In the genomic region with DNA sequence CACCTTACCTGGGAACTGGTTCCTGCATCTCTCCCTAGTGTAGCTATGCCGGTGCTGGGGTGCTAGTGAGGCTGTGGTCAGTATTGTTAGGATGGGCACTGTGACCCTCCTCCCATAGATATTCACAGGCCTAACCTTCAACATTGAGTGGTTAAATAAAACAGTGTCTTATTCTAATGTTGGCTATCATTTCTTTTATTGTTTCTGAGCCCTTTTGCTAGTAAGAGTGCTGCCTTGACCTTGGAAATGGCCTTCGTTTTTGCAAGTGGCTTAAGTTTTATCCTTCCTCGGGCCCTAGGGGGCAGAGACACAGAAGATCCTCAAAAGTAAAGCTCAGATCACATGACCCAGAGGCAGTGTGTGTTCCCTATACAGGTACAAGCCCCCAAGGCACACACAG, we compare ENCODE assay signal across 19 mouse cellular contexts.
DNase-seq lines count a peak whose midpoint lies in the region; ATAC-seq and TF ChIP-seq lines count a peak whose summit lies in the region.
"Had no signal": no experiment of that assay in that cellular context is flagged by ENCODE, and none has a peak within 500 bp of the region (broad histone marks: within the 10 kb centered on the region; RNA-seq: fewer than 3 reads in every experiment).

No protein-coding gene starts in this region.

- TF ChIP-seq CTCF in CH12.LX (conservative IDR thresholded peaks at IDR 0.05 in 1 of 2, IDR thresholded peaks at IDR 0.05 in 1 of 2; ENCODE audit: low read depth in 2 of 2, low read length in 2 of 2), result 0 out of 4 replicates have a peak, but pooled peaks of 1 of the 2 experiments have one; percentile 1
- peak; percentile 6; the same call in 1 of the 2 replicates for TF ChIP-seq CTCF in E14TG2a.4 (conservative IDR thresholded peaks at IDR 0.05; ENCODE audit: low read length)

- H3K36me3 ChIP-seq in CH12.LX (replicated peaks in 1 of 2; ENCODE audit: control insufficient read depth in 1 of 2, insufficient read depth in 1 of 2, low read length in 1 of 2), result no peaks in the 10 kb centered on the region
- H3K36me3 ChIP-seq in E14TG2a.4 (ENCODE audit: insufficient read depth, low read length), result no peaks in the 10 kb centered on the region
- H3K36me3 ChIP-seq in ES-E14 (ENCODE audit: control insufficient read depth, insufficient read depth, low read length, poor library complexity, severe bottlenecking), result no peaks in the 10 kb centered on the region
- H3K36me3 ChIP-seq in forebrain, embryonic 11.5 days (ENCODE audit: control insufficient read depth, insufficient read depth, low read length), result no peaks in the 10 kb centered on the region
- H3K36me3 ChIP-seq: embryonic facial prominence, embryonic 10.5 days; embryonic facial prominence, embryonic 12.5 days; forebrain, embryonic 12.5 days had no signal

- H3K9ac ChIP-seq in CH12.LX (ENCODE audit: insufficient read depth, low read depth), result no peak overlapping the region
- no peak overlapping the region for H3K9ac ChIP-seq in ES-E14 (ENCODE audit: insufficient read depth, low read depth, low read length, poor library complexity, severe bottlenecking)
- no peak overlapping the region for H3K9ac ChIP-seq in forebrain, embryonic 11.5 days (ENCODE audit: low read length)
- H3K9ac ChIP-seq: embryonic facial prominence, embryonic 12.5 days; forebrain, embryonic 12.5 days had no signal

- no peaks in the 10 kb centered on the region for H3K27me3 ChIP-seq in CH12.LX (replicated peaks)
- no peaks in the 10 kb centered on the region for H3K27me3 ChIP-seq in E14TG2a.4 (ENCODE audit: insufficient read depth, low read length)
- H3K27me3 ChIP-seq in forebrain, embryonic 11.5 days (ENCODE audit: control insufficient read depth, insufficient read depth, low read length), result no peaks in the 10 kb centered on the region
- H3K27me3 ChIP-seq: embryonic facial prominence, embryonic 12.5 days; forebrain, embryonic 12.5 days had no signal

- no peak for TF ChIP-seq POLR2A in CH12.LX (IDR thresholded peaks at IDR 0.05; ENCODE audit: low read depth, low read length)

- WGBS in forebrain, embryonic 11.5 days, result 72% methylated on average over 3 of the region's 3 CpGs

- H3K9me3 ChIP-seq in CH12.LX (replicated peaks; ENCODE audit: low read length) (no peaks in the 10 kb centered on the region), E14TG2a.4 (ENCODE audit: low read length) (no peaks in the 10 kb centered on the region), ES-E14 (ENCODE audit: control insufficient read depth, insufficient read depth, low read depth, low read length) (no peaks in the 10 kb centered on the region)
- no peaks in the 10 kb centered on the region for H3K9me3 ChIP-seq in forebrain, embryonic 11.5 days (ENCODE audit: control insufficient read depth, low read length)
- H3K9me3 ChIP-seq: embryonic facial prominence, embryonic 10.5 days; embryonic facial prominence, embryonic 12.5 days; forebrain, embryonic 12.5 days had no signal

- no peak overlapping the region for H3K4me2 ChIP-seq in CH12.LX (ENCODE audit: insufficient read depth, low read depth, poor library complexity, severe bottlenecking)
- H3K4me2 ChIP-seq in forebrain, embryonic 11.5 days (ENCODE audit: low read depth, low read length, severe bottlenecking), result no peak overlapping the region
- H3K4me2 ChIP-seq: embryonic facial prominence, embryonic 12.5 days; forebrain, embryonic 12.5 days had no signal

- no peak for ATAC-seq in forebrain, embryonic 11.5 days (replicated peaks; ENCODE audit: low FRiP score)
- ATAC-seq: forebrain, embryonic 14.5 days had no signal

- in situ Hi-C loops in CH12.LX (cut with MboI; ENCODE audit: low pct_ligation_motif_present, low pct_unique_long_range_greater_than_20kb, low sequenced_read_pairs), result loop anchor here (10.0 kb wide), 1 partner anchor 508 kb away; no protein-coding TSS in a partner anchor
- in situ Hi-C loops in ES-E14 (cut with MboI; ENCODE audit: low sequenced_read_pairs in 2 of 2, unreplicated experiment in 2 of 2), result no loop called here

- dilution Hi-C loops in CH12.LX (cut with MboI; ENCODE audit: extremely low pct_ligation_motif_present, extremely low pct_unique_long_range_greater_than_20kb, low sequenced_read_pairs), result no loop called here

- no peak for TF ChIP-seq RAD21 in CH12.LX (IDR thresholded peaks at IDR 0.05; ENCODE audit: low read depth, low read length)

- H3K79me2 ChIP-seq in CH12.LX (replicated peaks; ENCODE audit: control insufficient read depth, extremely low read depth, insufficient read depth, poor library complexity, severe bottlenecking), result no peaks in the 10 kb centered on the region

- H3K4me3 ChIP-seq in CH12.LX (replicated peaks in 1 of 3; ENCODE audit: low read depth in 2 of 3, low read length in 2 of 3, poor library complexity in 1 of 3), result no peak overlapping the region
- no peak overlapping the region for H3K4me3 ChIP-seq in E14TG2a.4 (replicated peaks; ENCODE audit: low read length)
- H3K4me3 ChIP-seq in ES-E14 (ENCODE audit: insufficient read depth in 1 of 2, low read depth in 1 of 2, low read length in 2 of 2, poor library complexity in 1 of 2, severe bottlenecking in 1 of 2), result no peak overlapping the region
- H3K4me3 ChIP-seq in forebrain, embryonic 11.5 days (ENCODE audit: low read depth, low read length), result no peak overlapping the region
- H3K4me3 ChIP-seq: embryonic facial prominence, embryonic 10.5 days; embryonic facial prominence, embryonic 12.5 days; forebrain, embryonic 12.5 days had no signal

- H3K4me1 ChIP-seq in CH12.LX (ENCODE audit: control insufficient read depth in 1 of 2, insufficient read depth in 2 of 2), result peaks cover 0 to 13% of the 10 kb centered on the region in 2 experiments; a peak in 2 of 4 replicates
- H3K4me1 ChIP-seq in E14TG2a.4 (replicated peaks; ENCODE audit: low read depth, low read length), result peaks cover 17% of the 10 kb centered on the region
- peaks cover 0 to 2% of the 10 kb centered on the region in 2 experiments; a peak in 1 of 4 replicates for H3K4me1 ChIP-seq in ES-E14 (ENCODE audit: control insufficient read depth in 2 of 2, insufficient read depth in 2 of 2, low read length in 2 of 2, poor library complexity in 1 of 2)
- no peaks in the 10 kb centered on the region for H3K4me1 ChIP-seq in forebrain, embryonic 11.5 days (replicated peaks; ENCODE audit: control insufficient read depth, insufficient read depth, low read length)
- H3K4me1 ChIP-seq: embryonic facial prominence, embryonic 10.5 days; embryonic facial prominence, embryonic 12.5 days had no signal

- H3K27ac ChIP-seq in CH12.LX (ENCODE audit: insufficient read depth, low read depth), result no peak overlapping the region
- no peak overlapping the region for H3K27ac ChIP-seq in ES-E14 (ENCODE audit: insufficient read depth, low read depth, low read length, poor library complexity, severe bottlenecking)
- H3K27ac ChIP-seq in forebrain, embryonic 11.5 days (ENCODE audit: low read depth, low read length), result no peak overlapping the region
- H3K27ac ChIP-seq: embryonic facial prominence, embryonic 10.5 days; embryonic facial prominence, embryonic 12.5 days; forebrain, embryonic 12.5 days had no signal

- DNase-seq in CH12.LX (ENCODE audit: extremely low read depth) (no peak), ES-E14 (ENCODE audit: low read depth, low spot score) (peak; percentile 22), ZHBTc4 (ENCODE audit: low read depth, low spot score) (peak; percentile 63)
- DNase-seq in spleen, postnatal 14 days (ENCODE audit: low spot score in 2 of 2), result no peak
- no peak for DNase-seq in forebrain, embryonic 11.5 days (ENCODE audit: low spot score)
- no peak for DNase-seq in right cerebral cortex, adult 18-20 months
- DNase-seq: adrenal gland, adult 2 months; adrenal gland, postnatal 10 days; adrenal gland, postnatal 25 days; cerebellum, adult 11-12 months; cerebellum, adult 2 months; cerebellum, adult 9-10 months; cerebellum, postnatal 10 days; cerebellum, postnatal 25 days had no signal

- no peak for TF ChIP-seq EP300 in CH12.LX (IDR thresholded peaks at IDR 0.05; ENCODE audit: low read length)

TF ChIP-seq in CH12.LX, 34 proteins besides CTCF, POLR2A, EP300 and RAD21:
- no peak for TF ChIP-seq ETS1 (conservative IDR thresholded peaks at IDR 0.05; ENCODE audit: low read depth, low read length)
- TF ChIP-seq NRF1 (IDR thresholded peaks at IDR 0.05; ENCODE audit: low read depth, low read length), result no peak
- no peak for TF ChIP-seq MAZ (IDR thresholded peaks at IDR 0.05; ENCODE audit: low read depth, low read length)
- peak; percentile 6; the same call in 1 of the 2 replicates for TF ChIP-seq USF1 (IDR thresholded peaks at IDR 0.05; ENCODE audit: low read depth, low read length)
- TF ChIP-seq TCF12 (IDR thresholded peaks at IDR 0.05; ENCODE audit: low read depth, low read length), result no peak
- no peak for TF ChIP-seq BHLHE40 (IDR thresholded peaks at IDR 0.05; ENCODE audit: low read depth, low read length)
- TF ChIP-seq JUND (conservative IDR thresholded peaks at IDR 0.05; ENCODE audit: low read depth, low read length), result no peak
- no peak for TF ChIP-seq ZNF384 (IDR thresholded peaks at IDR 0.05; ENCODE audit: low read depth, low read length)

TF ChIP-seq in ES-E14, 5 proteins besides CTCF, POLR2A, EP300 and RAD21:
- TF ChIP-seq ZC3H11A (IDR thresholded peaks at IDR 0.05; ENCODE audit: borderline replicate concordance, low read depth, low read length) (no peak), ZNF384 (IDR thresholded peaks at IDR 0.05; ENCODE audit: low read depth, low read length) (no peak), HCFC1 (IDR thresholded peaks at IDR 0.05; ENCODE audit: borderline replicate concordance, insufficient read depth, low read length) (no peak), CHD2 (IDR thresholded peaks at IDR 0.05; ENCODE audit: low read depth, low read length) (no peak), MAFK (IDR thresholded peaks at IDR 0.05; ENCODE audit: insufficient read depth, low read depth, low read length) (no peak)

Comparison
In these comparisons a context has a peak if more than half of its experiments do, and no peak if none do; other contexts are left out.
1. DNase-seq: peak in ES-E14 (single experiment) and ZHBTc4 (single experiment); none in CH12.LX (single experiment), spleen, postnatal 14 days (0 of 2), forebrain, embryonic 11.5 days (single experiment) and right cerebral cortex, adult 18-20 months (single experiment).